Mouse (Mus musculus): Measurements from ENCODE around the gene Rras.
"Not testable (repeated sequence)": the region's sequence is repeated elsewhere in the genome, so short reads cannot be mapped to it uniquely, and the experiment has no call there.

Gene Rras

GRCm38 (mm10) chr7:44999753-45000152 is 18.0 kb upstream of the Rras start:
- in situ Hi-C loops (cut with MboI, MseI): no loop called here

GRCm38 (mm10) chr7:45000539-45001114 is 17.1 kb upstream of the Rras start:
- in situ Hi-C loops (cut with MboI, MseI): no loop called here

- in situ Hi-C loops (cut with MboI, MseI): no loop called here
Observed at GRCm38 (mm10) chr7:45002440-45002839, 15.3 kb upstream of the Rras start.

- in situ Hi-C loops (cut with MboI, MseI): no loop called here
Observed at GRCm38 (mm10) chr7:45004546-45004945, 13.2 kb upstream of the Rras start.

- in situ Hi-C loops (cut with MboI, MseI): no loop called here
Observed at GRCm38 (mm10) chr7:45005321-45005992, 12.3 kb upstream of the Rras start.

GRCm38 (mm10) chr7:45006503-45006902 is 11.3 kb upstream of the Rras start:
- in situ Hi-C loops (cut with MboI, MseI): no loop called here

GRCm38 (mm10) chr7:45007141-45007540 is 10.6 kb upstream of the Rras start:
- in situ Hi-C loops (cut with MboI, MseI): no loop called here

- in situ Hi-C loops (cut with MboI, MseI): no loop called here
Observed at GRCm38 (mm10) chr7:45007846-45008245, 9.9 kb upstream of the Rras start.

GRCm38 (mm10) chr7:45008411-45008810 is 9.3 kb upstream of the Rras start:
- in situ Hi-C loops (cut with MboI, MseI): no loop called here

GRCm38 (mm10) chr7:45012011-45012410 is 5.8 kb upstream of the Rras start:
- in situ Hi-C loops (cut with MboI, MseI): no loop called here

- in situ Hi-C loops (cut with MboI, MseI): no loop called here
Observed at GRCm38 (mm10) chr7:45012824-45013223, 4.9 kb upstream of the Rras start.

GRCm38 (mm10) chr7:45013366-45014095 is 4.2 kb upstream of the Rras start:
- in situ Hi-C loops (cut with MboI, MseI): no loop called here

GRCm38 (mm10) chr7:45014096-45014451 is 3.7 kb upstream of the Rras start:
- in situ Hi-C loops (cut with MboI, MseI): no loop called here

GRCm38 (mm10) chr7:45015344-45015956 is 2.3 kb upstream of the Rras start:
- in situ Hi-C loops (cut with MboI, MseI): loop anchor here (5.0 kb wide), 1 partner anchor 42 kb away; no protein-coding TSS in a partner anchor

- in situ Hi-C loops (cut with MboI, MseI): loop anchor here (5.0 kb wide), 1 partner anchor 41 kb away; no protein-coding TSS in a partner anchor
Observed at GRCm38 (mm10) chr7:45015957-45016612, 1.7 kb upstream of the Rras start, which contains the start of gene Scaf1. Gene Scaf1 (minus strand): TSS chr7:45016363.

- in situ Hi-C loops (cut with MboI, MseI): loop anchor here (5.0 kb wide), 1 partner anchor 41 kb away; no protein-coding TSS in a partner anchor
Observed at GRCm38 (mm10) chr7:45016761-45017160, 1.0 kb upstream of the Rras start.

- in situ Hi-C loops (cut with MboI, MseI): loop anchor here (5.0 kb wide), 1 partner anchor 38 kb away; no protein-coding TSS in a partner anchor
Observed at GRCm38 (mm10) chr7:45019031-45019571, 1.3 kb downstream of the Rras start.

- in situ Hi-C loops (cut with MboI, MseI): no loop called here
Observed at GRCm38 (mm10) chr7:45020225-45020624, 2.5 kb downstream of the Rras start.

GRCm38 (mm10) chr7:45023711-45024110 is 6.0 kb downstream of the Rras start:
- in situ Hi-C loops (cut with MboI, MseI): not testable (repeated sequence)

GRCm38 (mm10) chr7:45024281-45025248 is 6.8 kb downstream of the Rras start:
- in situ Hi-C loops (cut with MboI, MseI): no loop called here

Data from T-helper 2 cell (primary cell).